Mouse (Mus musculus) heart, embryonic 12.5 days (tissue): Measurements from ENCODE around the gene Prickle3. TPM values are rescaled to one million over a fixed set of nuclear protein-coding genes. Genes with fewer than 3 reads are reported as not detected.

ENCODE experiments used
- ATAC-seq: fragments of 200-750 bp; cut with Nextera tagmentation; 2 replicates; pipeline ENCODE4 v1.8.0; 2017; ENCODE audit warnings: moderate TSS enrichment, moderate library complexity; ENCODE audit not compliant: insufficient number of reproducible peaks, low FRiP score
- H3K27ac ChIP-seq: fragments of 300-500 bp; sonication (generic); 2 replicates; pipeline ENCODE4 v1.5.1; 2016; ENCODE audit warnings: mild to moderate bottlenecking, moderate library complexity; ENCODE audit not compliant: poor library complexity, severe bottlenecking
- H3K27me3 ChIP-seq: fragments of 300-500 bp; sonication (generic); replicated peaks from 2 replicates; pipeline ENCODE4 v1.6.1; 2016; ENCODE audit warnings: mild to moderate bottlenecking, moderate library complexity
- H3K36me3 ChIP-seq: fragments of 300-500 bp; sonication (generic); 2 replicates; pipeline ENCODE4 v1.6.1; 2016; ENCODE audit warnings: mild to moderate bottlenecking, moderate library complexity
- H3K4me1 ChIP-seq: fragments of 300-500 bp; sonication (generic); replicated peaks from 2 replicates; pipeline ENCODE4 v1.6.1; 2016; ENCODE audit warnings: mild to moderate bottlenecking
- H3K4me2 ChIP-seq: fragments of 300-500 bp; sonication (generic); 2 replicates; pipeline ENCODE4 v1.6.1; 2016; ENCODE audit warnings: mild to moderate bottlenecking, moderate library complexity
- H3K4me3 ChIP-seq: fragments of 300-500 bp; sonication (generic); 2 replicates; pipeline ENCODE4 v1.5.1; 2016; ENCODE audit warnings: mild to moderate bottlenecking
- H3K9ac ChIP-seq: fragments of 300-500 bp; sonication (generic); 2 replicates; pipeline ENCODE4 v1.6.1; 2016; ENCODE audit warnings: mild to moderate bottlenecking, moderate library complexity
- H3K9me3 ChIP-seq: fragments of 300-500 bp; sonication (generic); replicated peaks from 2 replicates; pipeline ENCODE4 v1.6.1; 2016; ENCODE audit warnings: mild to moderate bottlenecking, moderate library complexity
- WGBS: fragments of 180-500 bp; shearing (Covaris S2); methylation state at CpG from one replicate; pipeline ENCODE4 v1.1.7; 2016; 5-methylcytosine and 5-hydroxymethylcytosine counted together
- polyA plus RNA-seq: library from polyadenylated mRNA; unstranded; fragments of >200 nt; fragmentation: Nextera tagmentation; extraction: Ambion mirVana; gene quantifications from 2 replicates; pipeline ENCODE4 v1.2.1, GENCODE M21; 2016

Gene Prickle3
- polyA plus RNA-seq = 6.6 and 6.8 TPM in 2 replicates

- Histone ChIP-seq H3K4me3 (peak within 1 kb of the TSS; percentile 63), H3K4me2 (peak within 1 kb of the TSS; percentile 76), H3K4me1 (peaks cover 13% of the 10 kb centered on the region; the same call in 1 of the 2 replicates), H3K27me3 (no peaks in the 10 kb centered on the region), H3K27ac (peak within 1 kb of the TSS; percentile 80), H3K9me3 (no peaks in the 10 kb centered on the region), H3K36me3 (peaks cover 3% of the 10 kb centered on the region; the same call in 1 of the 2 replicates), H3K9ac (peak within 1 kb of the TSS; percentile 78)
- peak; percentile 76 for ATAC-seq
- WGBS = 25% methylated on average over 26 of the region's 26 CpGs
Measured at GRCm38 (mm10) chrX:7657221-7657639, at the start of gene Prickle3. TSS of gene Prickle3 (plus strand) at chrX:7657260.

GRCm38 (mm10) chrX:7610035-7610434 lies 47.0 kb upstream of the Prickle3 start:
- 19% methylated on average over 21 of the region's 21 CpGs for WGBS
- Histone ChIP-seq H3K27ac (no peak overlapping the region), H3K4me2 (peak overlapping the region; percentile 77), H3K27me3 (peaks cover 21% of the 10 kb centered on the region), H3K36me3 (no peaks in the 10 kb centered on the region), H3K9me3 (0 out of 2 replicates have a peak, but pooled peaks cover 4% of the 10 kb centered on the region), H3K9ac (no peak overlapping the region), H3K4me3 (peak overlapping the region; percentile 39), H3K4me1 (0 out of 2 replicates have a peak, but pooled peaks cover 2% of the 10 kb centered on the region)
- ATAC-seq = no peak

- no peak for ATAC-seq
- peaks cover 21% of the 10 kb centered on the region for H3K27me3 ChIP-seq
- peak overlapping the region; percentile 77 for H3K4me2 ChIP-seq
- H3K4me1 ChIP-seq = 0 out of 2 replicates have a peak, but pooled peaks cover 2% of the 10 kb centered on the region
- peak overlapping the region; percentile 39 for H3K4me3 ChIP-seq
- no peak overlapping the region for H3K27ac ChIP-seq
- 24% methylated on average over 26 of the region's 26 CpGs for WGBS
- H3K9ac ChIP-seq = no peak overlapping the region
- H3K9me3 ChIP-seq = 0 out of 2 replicates have a peak, but pooled peaks cover 4% of the 10 kb centered on the region
- H3K36me3 ChIP-seq = no peaks in the 10 kb centered on the region
Measured at GRCm38 (mm10) chrX:7610536-7611258, 46.4 kb upstream of the Prickle3 start.

DNA sequence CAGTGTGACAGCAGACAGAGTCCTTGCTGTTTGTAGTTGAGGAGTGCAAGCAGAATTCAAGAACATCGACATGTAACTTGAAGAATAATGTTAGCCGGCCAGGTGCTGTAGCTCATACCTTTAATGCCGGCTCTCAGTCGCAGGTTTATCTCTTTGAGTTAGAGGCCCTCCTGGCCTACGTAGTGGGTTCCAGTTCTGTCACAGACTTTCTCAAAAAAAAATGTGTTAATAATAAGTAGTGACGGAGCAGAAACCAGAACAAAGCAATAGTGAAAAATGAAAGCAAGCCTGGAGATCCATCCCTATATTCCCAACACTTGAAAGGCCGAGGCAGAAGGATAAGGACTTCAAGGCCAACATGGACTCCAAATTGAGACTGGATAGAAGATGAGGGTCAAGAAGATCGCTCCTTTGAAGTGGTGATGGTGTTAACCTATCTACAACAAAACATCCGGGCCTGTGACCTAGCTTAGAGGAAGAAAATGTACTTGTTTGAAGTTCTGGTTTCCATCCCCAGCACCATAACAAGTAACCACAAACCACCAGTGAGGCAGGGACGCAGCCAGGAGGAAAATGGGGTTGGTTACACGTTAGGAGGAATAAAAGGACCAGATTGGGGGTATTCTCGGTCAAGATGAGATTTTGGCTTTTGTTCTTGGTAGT lies 39.0 kb upstream of the Prickle3 start:
- ATAC-seq = no peak
- H3K4me2 ChIP-seq = no peak overlapping the region
- no peaks in the 10 kb centered on the region; the same call in 1 of the 2 replicates for H3K9me3 ChIP-seq
- H3K27ac ChIP-seq = no peak overlapping the region
- no peaks in the 10 kb centered on the region for H3K27me3 ChIP-seq
- no peaks in the 10 kb centered on the region for H3K4me1 ChIP-seq
- H3K9ac ChIP-seq = no peak overlapping the region
- no peaks in the 10 kb centered on the region for H3K36me3 ChIP-seq
- 74% methylated on average over 12 of the region's 12 CpGs for WGBS
- H3K4me3 ChIP-seq = no peak overlapping the region

DNA sequence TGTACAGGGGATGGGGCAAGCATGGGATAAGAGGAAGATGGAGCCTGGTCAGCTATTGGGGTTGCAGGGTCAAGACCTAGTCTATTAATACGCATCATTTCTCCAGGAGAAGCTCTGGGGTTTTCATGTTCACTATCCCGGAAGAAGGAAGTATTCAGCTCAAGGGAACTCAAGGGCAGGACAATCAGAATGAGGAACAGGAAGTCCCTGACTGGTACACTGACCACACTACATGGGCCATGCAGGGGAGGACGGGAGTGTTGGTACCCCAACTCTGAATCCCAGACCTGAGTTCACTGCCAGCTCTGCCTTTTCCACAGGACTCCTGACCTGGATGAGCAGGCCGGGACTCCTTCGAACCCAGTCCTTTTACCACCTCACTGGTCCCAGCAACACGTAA lies 24.5 kb upstream of the Prickle3 start:
- H3K4me1 ChIP-seq = no peaks in the 10 kb centered on the region
- H3K4me2 ChIP-seq = no peak overlapping the region
- H3K27ac ChIP-seq = no peak overlapping the region
- H3K9me3 ChIP-seq = peaks cover 5% of the 10 kb centered on the region; the same call in 1 of the 2 replicates
- 80% methylated on average over 6 of the region's 6 CpGs for WGBS
- H3K4me3 ChIP-seq = no peak overlapping the region
- H3K9ac ChIP-seq = no peak overlapping the region
- no peaks in the 10 kb centered on the region for H3K36me3 ChIP-seq
- no peak for ATAC-seq
- H3K27me3 ChIP-seq = no peaks in the 10 kb centered on the region

DNA sequence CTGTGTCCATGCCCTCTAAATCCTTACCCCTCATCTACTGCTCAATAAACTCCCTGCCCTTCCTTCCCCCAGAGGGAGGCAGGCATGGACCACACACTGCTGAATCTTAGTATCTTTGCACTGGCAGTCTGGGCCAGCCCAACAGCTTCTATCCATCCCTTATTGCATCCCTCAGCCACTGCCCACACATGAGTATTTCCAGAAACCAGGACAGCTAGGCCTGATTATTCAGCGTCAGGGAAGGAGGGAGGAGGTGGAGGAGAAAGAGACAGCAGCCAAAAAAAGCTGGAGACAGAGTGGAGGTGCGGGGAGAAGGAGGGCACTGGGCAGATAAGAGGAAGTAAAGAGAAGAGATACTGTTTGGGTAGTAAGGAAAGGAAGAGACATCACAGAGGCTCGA lies 22.0 kb upstream of the Prickle3 start:
- no peaks in the 10 kb centered on the region for H3K36me3 ChIP-seq
- 30% methylated on average over 3 of the region's 3 CpGs for WGBS
- peaks cover 15% of the 10 kb centered on the region; the same call in 1 of the 2 replicates for H3K27me3 ChIP-seq
- no peaks in the 10 kb centered on the region for H3K4me1 ChIP-seq
- H3K4me2 ChIP-seq = no peak overlapping the region
- no peak for ATAC-seq
- no peak overlapping the region for H3K27ac ChIP-seq
- no peak overlapping the region for H3K4me3 ChIP-seq
- H3K9ac ChIP-seq = no peak overlapping the region
- H3K9me3 ChIP-seq = peaks cover 5% of the 10 kb centered on the region; the same call in 1 of the 2 replicates

DNA sequence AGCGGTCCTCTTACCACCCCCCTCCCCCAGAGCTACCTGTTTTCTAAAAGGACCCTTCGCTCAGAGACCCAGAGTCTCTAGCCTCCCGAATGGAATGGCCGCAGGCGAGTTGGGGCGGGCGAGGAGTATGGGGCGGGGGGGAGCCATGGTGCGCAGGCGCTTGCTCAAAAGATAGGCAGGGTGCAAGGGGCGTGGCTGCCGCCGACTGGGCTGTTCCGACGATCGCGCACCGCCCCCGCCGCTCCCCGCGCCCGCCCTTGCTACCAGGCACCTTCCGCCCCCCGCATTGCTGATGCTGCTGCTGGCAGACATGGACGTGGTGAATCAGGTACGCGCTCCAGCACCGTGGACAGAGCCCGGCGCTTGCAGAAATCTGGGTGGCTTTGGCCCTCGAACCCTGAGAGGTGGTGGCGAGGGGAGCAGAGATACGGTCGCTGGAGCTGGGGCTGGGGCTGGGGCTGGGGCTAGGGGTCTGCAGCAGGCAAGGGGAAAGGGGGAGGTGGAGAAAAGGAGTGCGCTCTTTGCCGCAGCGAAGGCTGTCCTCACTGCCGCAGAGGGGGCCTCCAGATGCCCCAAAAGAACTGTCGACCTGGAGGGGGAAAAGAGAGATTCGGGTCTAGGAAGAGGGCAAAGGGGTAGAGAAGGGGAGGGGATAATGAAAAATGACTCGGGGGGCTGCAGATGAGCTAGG lies 18.5 kb upstream of the Prickle3 start, which contains the start of gene Syp:
Gene Syp, plus strand, starts transcription at position 71 of the 691 bp plus-strand sequence.
- Histone ChIP-seq H3K27ac (no peak within 1 kb of the TSS), H3K27me3 (peaks cover 26% of the 10 kb centered on the region), H3K9me3 (peaks cover 5% of the 10 kb centered on the region; the same call in 1 of the 2 replicates), H3K9ac (0 out of 2 replicates have a peak within 1 kb of the TSS, but pooled peaks have one; percentile 18), H3K4me1 (0 out of 2 replicates have a peak, but pooled peaks cover 3% of the 10 kb centered on the region), H3K4me3 (peak within 1 kb of the TSS; percentile 30), H3K4me2 (peak within 1 kb of the TSS; percentile 52), H3K36me3 (no peaks in the 10 kb centered on the region)
- 13% methylated on average over 41 of the region's 42 CpGs for WGBS
- ATAC-seq = peak; percentile 83

DNA sequence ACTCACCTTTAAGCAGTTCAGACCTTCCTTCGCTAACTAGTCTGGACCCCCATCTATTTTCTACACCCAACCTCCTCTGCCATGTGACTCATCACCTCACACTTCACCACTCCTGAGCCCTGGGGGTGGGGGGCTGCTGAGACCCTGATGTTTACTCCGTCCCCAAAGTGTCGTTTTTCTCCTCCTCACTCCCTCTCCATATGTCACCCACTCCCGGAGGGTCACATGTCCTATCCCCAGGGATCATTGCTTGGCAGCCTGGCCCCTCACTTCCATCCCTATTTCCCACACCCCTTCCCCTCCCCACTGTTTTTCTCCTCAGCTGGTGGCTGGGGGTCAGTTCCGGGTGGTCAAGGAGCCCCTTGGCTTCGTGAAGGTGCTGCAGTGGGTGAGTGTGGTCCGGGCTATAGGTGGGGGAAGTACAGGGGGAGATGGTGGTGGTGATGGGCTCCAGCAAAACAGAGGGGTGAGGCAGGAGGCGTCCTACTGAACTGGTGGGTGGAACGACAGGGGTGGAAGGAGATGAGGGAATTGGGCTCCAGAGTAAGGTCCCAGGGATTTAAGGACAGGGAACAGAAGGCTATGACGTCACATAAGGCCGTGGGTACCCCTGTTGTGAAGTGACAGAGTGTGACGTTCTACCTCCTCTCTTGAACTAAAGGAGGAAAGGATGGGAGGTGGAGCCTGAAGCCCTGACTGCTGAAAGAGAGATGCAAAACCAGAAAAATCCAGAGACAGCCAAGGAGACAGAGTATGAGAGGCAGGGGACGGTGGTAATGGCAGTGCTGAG lies 17.3 kb upstream of the Prickle3 start:
- Histone ChIP-seq H3K4me3 (no peak overlapping the region), H3K36me3 (no peaks in the 10 kb centered on the region), H3K9ac (no peak overlapping the region), H3K9me3 (peaks cover 5% of the 10 kb centered on the region; the same call in 1 of the 2 replicates), H3K4me2 (peak overlapping the region; percentile 52; the same call in 1 of the 2 replicates), H3K27ac (no peak overlapping the region), H3K4me1 (0 out of 2 replicates have a peak, but pooled peaks cover 3% of the 10 kb centered on the region), H3K27me3 (peaks cover 26% of the 10 kb centered on the region)
- WGBS = 26% methylated on average over 13 of the region's 13 CpGs
- ATAC-seq = no peak

DNA sequence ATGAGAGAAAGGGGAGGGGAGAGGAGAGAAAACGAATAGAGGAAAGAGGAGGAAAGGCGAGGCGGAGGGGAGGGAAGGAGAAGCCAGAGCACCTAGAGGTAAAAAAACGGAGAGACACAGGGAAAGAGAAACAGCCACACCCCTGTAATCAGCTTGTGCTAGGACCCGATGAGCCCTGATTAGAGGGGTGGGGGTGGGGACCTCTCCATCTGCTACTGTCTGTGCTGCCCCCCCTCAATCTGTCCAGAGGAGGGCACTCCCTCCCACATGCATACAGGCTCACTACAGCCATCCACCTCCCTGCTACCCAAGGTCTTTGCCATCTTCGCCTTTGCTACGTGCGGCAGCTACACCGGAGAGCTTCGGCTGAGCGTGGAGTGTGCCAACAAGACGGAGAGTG lies 16.3 kb upstream of the Prickle3 start:
- no peak for ATAC-seq
- peaks cover 26% of the 10 kb centered on the region for H3K27me3 ChIP-seq
- H3K9ac ChIP-seq = no peak overlapping the region
- no peak overlapping the region for H3K27ac ChIP-seq
- 29% methylated on average over 11 of the region's 12 CpGs for WGBS
- H3K4me2 ChIP-seq = no peak overlapping the region
- H3K36me3 ChIP-seq = no peaks in the 10 kb centered on the region
- H3K4me1 ChIP-seq = 0 out of 2 replicates have a peak, but pooled peaks cover 3% of the 10 kb centered on the region
- H3K9me3 ChIP-seq = 0 out of 2 replicates have a peak, but pooled peaks cover under 1% of the 10 kb centered on the region
- H3K4me3 ChIP-seq = no peak overlapping the region

GRCm38 (mm10) chrX:7645349-7645748 lies 11.7 kb upstream of the Prickle3 start:
- peaks cover 10% of the 10 kb centered on the region for H3K27me3 ChIP-seq
- no peaks in the 10 kb centered on the region for H3K9me3 ChIP-seq
- no peak overlapping the region for H3K4me2 ChIP-seq
- H3K4me3 ChIP-seq = no peak overlapping the region
- WGBS = 8% methylated on average over 5 of the region's 5 CpGs
- ATAC-seq = no peak
- no peak overlapping the region for H3K9ac ChIP-seq
- H3K36me3 ChIP-seq = no peaks in the 10 kb centered on the region
- H3K4me1 ChIP-seq = 0 out of 2 replicates have a peak, but pooled peaks cover 6% of the 10 kb centered on the region
- no peak overlapping the region for H3K27ac ChIP-seq
